Mouse (Mus musculus) stomach, embryonic 16.5 days (tissue): ENCODE measurements around the gene Arid3a. TPM values are rescaled to one million over a fixed set of nuclear protein-coding genes. Genes with fewer than 3 reads are reported as not detected.
"Not testable (repeated sequence)": the region's sequence is repeated elsewhere in the genome, so short reads cannot be mapped to it uniquely, and the experiment has no call there.

Source experiments
- ATAC-seq: fragments of 200-750 bp; cut with Nextera tagmentation; 2 replicates; pipeline ENCODE4 v1.8.0; 2017; ENCODE audit warnings: moderate number of reproducible peaks, moderate TSS enrichment; ENCODE audit not compliant: insufficient read depth, low FRiP score
- H3K27ac ChIP-seq: fragments of 300-500 bp; sonication (generic); 2 replicates; pipeline ENCODE4 v1.5.1; 2014; ENCODE audit warnings: low read length
- H3K27me3 ChIP-seq: fragments of 300-500 bp; sonication (generic); 2 replicates; pipeline ENCODE4 v1.6.1; 2014; ENCODE audit warnings: low read length, control low read depth, mixed read lengths; ENCODE audit not compliant: control insufficient read depth, insufficient read depth
- H3K36me3 ChIP-seq: fragments of 300-500 bp; sonication (generic); 2 replicates; pipeline ENCODE4 v1.6.1; 2014; ENCODE audit warnings: low read length; ENCODE audit not compliant: control insufficient read depth, insufficient read depth
- H3K4me1 ChIP-seq: fragments of 300-500 bp; sonication (generic); 2 replicates; pipeline ENCODE4 v1.6.1; 2014; ENCODE audit warnings: low read length, control low read depth, mixed read lengths; ENCODE audit not compliant: control insufficient read depth, insufficient read depth
- H3K4me2 ChIP-seq: fragments of 300-500 bp; sonication (generic); 2 replicates; pipeline ENCODE4 v1.6.1; 2014; ENCODE audit warnings: low read depth, low read length, mixed read lengths
- H3K4me3 ChIP-seq: fragments of 300-500 bp; sonication (generic); replicated peaks from 2 replicates; pipeline ENCODE4 v1.5.1; 2014; ENCODE audit warnings: mild to moderate bottlenecking, low read length
- H3K9ac ChIP-seq: fragments of 300-500 bp; sonication (generic); 2 replicates; pipeline ENCODE4 v1.6.1; 2014; ENCODE audit warnings: low read length
- H3K9me3 ChIP-seq: fragments of 300-500 bp; sonication (generic); replicated peaks from 2 replicates; pipeline ENCODE4 v1.6.1; 2016; ENCODE audit warnings: low read length, control low read depth; ENCODE audit not compliant: control insufficient read depth
- WGBS: fragments of 180-500 bp; shearing (Covaris S2); extraction: QIAGEN DNeasy Blood & Tissue Kit; methylation state at CpG from one replicate; pipeline ENCODE4 v1.1.7; 2014; 5-methylcytosine and 5-hydroxymethylcytosine counted together
- polyA plus RNA-seq: library from polyadenylated mRNA; unstranded; fragments of >200 nt; fragmentation: Nextera tagmentation; extraction: Ambion mirVana; gene quantifications from 2 replicates; pipeline ENCODE4 v1.2.1, GENCODE M21; 2015

The Arid3a gene
- polyA plus RNA-seq, 1 experiment from 2014 or later = 5.2 TPM

- ATAC-seq = no peak
- WGBS = 76% methylated on average over 4 of the region's 4 CpGs
These were observed 23.0 kb downstream of the Arid3a start for GRCm38 (mm10) chr10:79949873-79950272.

DNA sequence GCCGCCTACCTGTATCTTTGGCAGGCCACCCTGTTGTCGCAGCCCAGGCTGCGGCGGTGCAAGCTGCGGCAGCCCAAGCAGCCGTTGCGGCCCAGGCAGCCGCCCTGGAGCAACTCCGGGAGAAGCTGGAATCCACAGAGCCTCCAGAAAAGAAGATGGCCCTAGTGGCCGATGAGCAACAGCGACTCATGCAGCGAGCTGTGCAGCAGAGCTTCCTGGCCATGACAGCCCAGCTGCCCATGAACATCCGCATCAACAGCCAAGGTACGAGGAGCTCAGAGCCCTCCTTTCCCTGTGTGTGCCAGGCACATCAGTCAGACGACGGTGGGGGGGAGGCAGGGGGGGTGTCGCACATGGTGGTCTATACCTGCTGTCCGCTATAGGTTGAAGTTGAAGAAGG is 23.8 kb downstream of the Arid3a start:
- Histone ChIP-seq H3K27me3 (no peaks in the 10 kb centered on the region), H3K36me3 (peaks cover 11% of the 10 kb centered on the region), H3K9me3 (no peaks in the 10 kb centered on the region), H3K4me3 (no peak overlapping the region), H3K4me1 (peaks cover 19% of the 10 kb centered on the region), H3K9ac (no peak overlapping the region), H3K27ac (no peak overlapping the region), H3K4me2 (no peak overlapping the region)
- 85% methylated on average over 18 of the region's 18 CpGs for WGBS
- ATAC-seq = no peak

More at GRCm38 (mm10) chr10:79949873-79950272, 23.0 kb downstream of the Arid3a start:
- Histone ChIP-seq H3K27me3 (no peaks in the 10 kb centered on the region), H3K4me2 (no peak overlapping the region), H3K9me3 (no peaks in the 10 kb centered on the region), H3K9ac (no peak overlapping the region), H3K36me3 (peaks cover 11% of the 10 kb centered on the region), H3K4me1 (peaks cover 25% of the 10 kb centered on the region), H3K4me3 (no peak overlapping the region), H3K27ac (no peak overlapping the region)

DNA sequence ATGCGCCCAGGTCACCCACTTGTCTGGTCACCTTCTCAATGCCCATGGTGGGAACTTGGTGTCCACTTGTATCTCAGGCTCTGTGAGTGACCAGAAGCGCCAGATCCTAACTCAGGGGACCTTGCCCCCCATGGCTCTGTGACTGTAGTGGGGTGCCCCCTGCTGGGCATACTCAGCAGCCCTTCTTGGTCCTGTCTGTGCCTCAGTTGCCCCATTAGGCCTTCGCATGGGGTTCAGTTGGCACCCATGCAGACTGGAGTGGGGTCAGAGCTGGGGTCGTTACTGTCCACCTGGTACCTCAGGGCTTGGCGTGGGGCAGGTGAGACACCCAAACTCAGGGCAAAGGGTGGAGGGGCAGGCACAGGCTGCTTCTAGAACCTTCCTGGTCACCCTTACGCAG is 27.1 kb downstream of the Arid3a start:
- Histone ChIP-seq H3K27me3 (no peaks in the 10 kb centered on the region), H3K27ac (no peak overlapping the region), H3K4me1 (no peaks in the 10 kb centered on the region; the same call in 1 of the 2 replicates), H3K9ac (no peak overlapping the region), H3K4me3 (no peak overlapping the region), H3K36me3 (peaks cover 10% of the 10 kb centered on the region), H3K4me2 (no peak overlapping the region), H3K9me3 (no peaks in the 10 kb centered on the region)
- WGBS = 86% methylated on average over 6 of the region's 6 CpGs
- no peak for ATAC-seq

DNA sequence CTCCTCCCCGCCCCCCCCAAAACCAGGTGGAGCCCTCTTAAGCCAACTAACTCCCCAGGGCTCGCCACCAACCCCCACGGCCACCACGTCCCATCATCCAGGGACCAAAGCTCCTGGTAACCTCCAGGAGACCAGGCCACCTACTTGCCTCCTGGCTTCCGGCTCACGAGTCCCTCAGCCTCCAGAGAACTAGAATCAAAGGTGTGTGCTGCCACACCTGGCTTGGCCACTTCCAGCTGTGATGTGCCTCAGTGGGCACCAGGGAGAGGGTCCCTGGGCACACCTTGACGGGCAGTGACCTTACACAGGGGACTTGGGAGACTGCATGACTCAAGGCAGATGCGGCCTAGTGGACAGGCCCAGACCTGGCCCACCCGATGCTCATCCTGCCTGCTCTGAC is 28.8 kb downstream of the Arid3a start:
- 0 out of 2 replicates have a peak overlapping the region, but pooled peaks have one; percentile 25 for H3K9ac ChIP-seq
- H3K4me2 ChIP-seq = no peak overlapping the region
- H3K27ac ChIP-seq = no peak overlapping the region
- no peaks in the 10 kb centered on the region for H3K27me3 ChIP-seq
- H3K4me3 ChIP-seq = no peak overlapping the region
- ATAC-seq = no peak
- H3K9me3 ChIP-seq = no peaks in the 10 kb centered on the region
- WGBS = 69% methylated on average over 9 of the region's 9 CpGs
- H3K4me1 ChIP-seq = peaks cover 2% of the 10 kb centered on the region
- H3K36me3 ChIP-seq = peaks cover 3% of the 10 kb centered on the region; the same call in 1 of the 2 replicates

DNA sequence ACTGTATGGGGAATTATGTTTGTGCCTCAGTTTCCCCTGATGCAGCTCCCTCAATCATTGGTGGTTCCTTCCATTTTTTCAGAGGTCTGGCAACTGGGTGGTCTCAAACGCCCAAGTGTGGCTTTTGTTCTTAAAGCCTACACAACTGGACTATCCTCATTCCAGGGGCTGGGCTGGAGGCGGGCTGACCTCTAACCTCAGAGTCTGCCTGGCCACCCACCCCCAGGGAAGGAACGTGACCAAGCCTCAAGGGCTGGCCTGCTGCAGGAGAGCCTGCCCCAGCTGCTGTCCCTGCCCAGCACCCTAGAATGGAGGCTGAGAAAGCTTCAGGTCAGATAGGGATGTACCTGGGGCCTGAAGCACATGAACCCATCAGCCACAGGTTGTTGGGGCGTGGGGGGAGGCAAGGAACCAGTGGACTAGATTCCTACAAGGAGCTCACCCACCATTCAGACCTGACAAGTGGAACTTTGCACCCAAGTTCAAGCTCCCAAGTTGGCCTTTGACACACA is 29.9 kb downstream of the Arid3a start:
- WGBS = 40% methylated on average over 4 of the region's 4 CpGs
- no peak overlapping the region for H3K9ac ChIP-seq
- no peaks in the 10 kb centered on the region for H3K27me3 ChIP-seq
- no peaks in the 10 kb centered on the region for H3K36me3 ChIP-seq
- no peak overlapping the region for H3K4me2 ChIP-seq
- H3K4me3 ChIP-seq = no peak overlapping the region
- H3K4me1 ChIP-seq = peaks cover 7% of the 10 kb centered on the region
- no peak overlapping the region for H3K27ac ChIP-seq
- ATAC-seq = no peak
- no peaks in the 10 kb centered on the region for H3K9me3 ChIP-seq

GRCm38 (mm10) chr10:79958140-79958816 is 31.4 kb downstream of the Arid3a start:
- Histone ChIP-seq H3K4me3 (no peak overlapping the region; the same call in 1 of the 2 replicates), H3K4me2 (peak overlapping the region; percentile 32; the same call in 1 of the 2 replicates), H3K27ac (no peak overlapping the region), H3K4me1 (peaks cover 7% of the 10 kb centered on the region), H3K9ac (peak overlapping the region; percentile 48; the same call in 1 of the 2 replicates), H3K27me3 (no peaks in the 10 kb centered on the region), H3K9me3 (no peaks in the 10 kb centered on the region), H3K36me3 (no peaks in the 10 kb centered on the region)
- no peak for ATAC-seq
- WGBS = 10% methylated on average over 21 of the region's 21 CpGs

- not testable (repeated sequence) for H3K4me1 ChIP-seq, ATAC-seq, H3K27ac ChIP-seq, H3K27me3 ChIP-seq, H3K9ac ChIP-seq, H3K36me3 ChIP-seq, H3K9me3 ChIP-seq
- Histone ChIP-seq H3K4me2 (peak overlapping the region; percentile 29; the same call in 1 of the 2 replicates), H3K4me3 (peak overlapping the region; percentile 96)
- 30% methylated on average over 10 of the region's 10 CpGs for WGBS
These were observed 32.6 kb downstream of the Arid3a start for GRCm38 (mm10) chr10:79959412-79959811.

GRCm38 (mm10) chr10:79959847-79960601 is 33.2 kb downstream of the Arid3a start, which contains the start of gene Wdr18:
Gene Wdr18 (plus strand): TSS chr10:79960152.
- WGBS = under 1% methylated on average over 61 of the region's 61 CpGs
- peak; percentile 96 for ATAC-seq
- H3K27ac ChIP-seq = peak within 1 kb of the TSS; percentile 74

More at GRCm38 (mm10) chr10:79959847-79960601, 33.2 kb downstream of the Arid3a start, which contains the start of gene Wdr18:
- H3K9me3 ChIP-seq = no peaks in the 10 kb centered on the region
- peak within 1 kb of the TSS; percentile 96 for H3K4me3 ChIP-seq
- peaks cover 7% of the 10 kb centered on the region for H3K4me1 ChIP-seq
- H3K9ac ChIP-seq = peak within 1 kb of the TSS; percentile 92
- H3K36me3 ChIP-seq = no peaks in the 10 kb centered on the region; the same call in 1 of the 2 replicates
- H3K27me3 ChIP-seq = no peaks in the 10 kb centered on the region
- peak within 1 kb of the TSS; percentile 68 for H3K4me2 ChIP-seq
